Mouse (Mus musculus) limb, embryonic 13.5 days (tissue): ENCODE measurements around the gene Rwdd3. TPM values are rescaled to one million over a fixed set of nuclear protein-coding genes. Genes with fewer than 3 reads are reported as not detected.
A peak's percentile ranks its signal among the peaks of the same experiment; 100 is the strongest.

Experiments
- ATAC-seq: fragments of 200-750 bp; cut with Nextera tagmentation; 2 replicates; pipeline ENCODE4 v1.8.0; 2017; ENCODE audit warnings: low read depth, moderate number of reproducible peaks, moderate TSS enrichment; ENCODE audit not compliant: low FRiP score
- H3K27ac ChIP-seq: fragments of 300-500 bp; sonication (generic); 2 replicates; pipeline ENCODE4 v1.5.1; 2015; ENCODE audit warnings: inconsistent platforms, mild to moderate bottlenecking, moderate library complexity
- H3K27me3 ChIP-seq: fragments of 300-500 bp; sonication (generic); 2 replicates; pipeline ENCODE4 v1.6.1; 2015; ENCODE audit warnings: mild to moderate bottlenecking, inconsistent platforms
- H3K36me3 ChIP-seq: fragments of 300-500 bp; sonication (generic); 2 replicates; pipeline ENCODE4 v1.6.1; 2015; ENCODE audit warnings: inconsistent platforms, mild to moderate bottlenecking, moderate library complexity
- H3K4me1 ChIP-seq: fragments of 300-500 bp; sonication (generic); 2 replicates; pipeline ENCODE4 v1.6.1; 2015; ENCODE audit warnings: inconsistent platforms
- H3K4me2 ChIP-seq: fragments of 300-500 bp; sonication (generic); replicated peaks from 2 replicates; pipeline ENCODE4 v1.6.1; 2015; ENCODE audit warnings: inconsistent platforms, mild to moderate bottlenecking, moderate library complexity
- H3K4me3 ChIP-seq: fragments of 300-500 bp; sonication (generic); 2 replicates; pipeline ENCODE4 v1.5.1; 2015; ENCODE audit warnings: moderate library complexity, mild to moderate bottlenecking, inconsistent platforms
- H3K9ac ChIP-seq: fragments of 300-500 bp; sonication (generic); 2 replicates; pipeline ENCODE4 v1.6.1; 2015; ENCODE audit warnings: mild to moderate bottlenecking, inconsistent platforms
- H3K9me3 ChIP-seq: fragments of 300-500 bp; sonication (generic); 2 replicates; pipeline ENCODE4 v1.6.1; 2016; ENCODE audit warnings: inconsistent platforms
- WGBS: fragments of 180-500 bp; shearing (Covaris S2); methylation state at CpG from one replicate; pipeline ENCODE4 v1.1.7; 2015; 5-methylcytosine and 5-hydroxymethylcytosine counted together
- polyA plus RNA-seq: library from polyadenylated mRNA; unstranded; fragments of >200 nt; fragmentation: Nextera tagmentation; extraction: Ambion mirVana; gene quantifications from 2 replicates; pipeline ENCODE4 v1.2.1, GENCODE M21; 2015

The Rwdd3 gene
- polyA plus RNA-seq, 1 experiment from 2014 or later, result 9.1 TPM

GRCm38 (mm10) chr3:121110430-121110829, 61.1 kb downstream of the Rwdd3 start:
- no peak overlapping the region for H3K9ac ChIP-seq
- 0 out of 2 replicates have a peak overlapping the region, but pooled peaks have one; percentile 19 for H3K4me2 ChIP-seq
- peaks cover 19% of the 10 kb centered on the region; the same call in 1 of the 2 replicates for H3K4me1 ChIP-seq
- H3K36me3 ChIP-seq, result no peaks in the 10 kb centered on the region
- WGBS, result 35% methylated on average over 7 of the region's 7 CpGs
- no peaks in the 10 kb centered on the region for H3K9me3 ChIP-seq
- no peak for ATAC-seq
- H3K27ac ChIP-seq, result no peak overlapping the region
- peaks cover 5% of the 10 kb centered on the region for H3K27me3 ChIP-seq
- H3K4me3 ChIP-seq, result no peak overlapping the region

- 79% methylated on average over 6 of the region's 6 CpGs for whole genome bisulfite sequencing
- H3K4me2 ChIP-seq, result no peak overlapping the region
- no peak overlapping the region for H3K4me3 ChIP-seq
- no peaks in the 10 kb centered on the region for H3K9me3 ChIP-seq
- no peak overlapping the region for H3K9ac ChIP-seq
- H3K36me3 ChIP-seq, result no peaks in the 10 kb centered on the region
- H3K27ac ChIP-seq, result no peak overlapping the region
- ATAC-seq, result no peak
- H3K4me1 ChIP-seq, result peaks cover 19% of the 10 kb centered on the region
- peaks cover 3% of the 10 kb centered on the region; the same call in 1 of the 2 replicates for H3K27me3 ChIP-seq
Measured at GRCm38 (mm10) chr3:121107481-121107880, 64.0 kb downstream of the Rwdd3 start.

GRCm38 (mm10) chr3:121105408-121105708, 66.1 kb downstream of the Rwdd3 start:
- peaks cover 3% of the 10 kb centered on the region; the same call in 1 of the 2 replicates for H3K27me3 ChIP-seq
- peak overlapping the region; percentile 55 for H3K4me2 ChIP-seq
- H3K36me3 ChIP-seq, result no peaks in the 10 kb centered on the region
- no peak; the same call in 1 of the 2 replicates for ATAC-seq
- H3K9ac ChIP-seq, result no peak overlapping the region
- no peak overlapping the region for H3K27ac ChIP-seq
- H3K9me3 ChIP-seq, result no peaks in the 10 kb centered on the region
- H3K4me3 ChIP-seq, result peak overlapping the region; percentile 35; the same call in 1 of the 2 replicates
- peaks cover 9% of the 10 kb centered on the region for H3K4me1 ChIP-seq
- WGBS, result 76% methylated on average over 5 of the region's 5 CpGs

Other genes starting within 250 kb of the Rwdd3 start
- 0.94 and 1.0 TPM in 2 replicates for gene Tmem56, start 111.4 kb upstream of the Rwdd3 start, polyA plus RNA-seq
- gene Alg14, start 120.1 kb upstream of the Rwdd3 start, polyA plus RNA-seq, result 37.0 and 41.6 TPM in 2 replicates